Mouse (Mus musculus): Measurements from ENCODE around the gene Myo15b. TPM values are rescaled to one million over a fixed set of nuclear protein-coding genes. Genes with fewer than 3 reads are reported as not detected.

Myo15b gene
- total and polyA plus RNA-seq, 3 experiments: 0.05 to 0.29 TPM; not detected in 1

- Histone ChIP-seq H3K4me1 (ENCODE audit: control insufficient read depth, insufficient read depth, low read length) (peaks cover 12% of the 10 kb centered on the region), H3K9ac (ENCODE audit: low read depth, low read length) (no peak overlapping the region), H3K27ac (peak overlapping the region; percentile 88; the same call in 1 of the 2 replicates), H3K27me3 (ENCODE audit: control insufficient read depth, insufficient read depth, low read length) (no peaks in the 10 kb centered on the region), H3K79me2 (replicated peaks; ENCODE audit: control insufficient read depth, insufficient read depth, low read length) (no peaks in the 10 kb centered on the region), H3K36me3 (ENCODE audit: control insufficient read depth, insufficient read depth, low read length) (no peaks in the 10 kb centered on the region), H3K4me3 (no peak overlapping the region)
- intact Hi-C loops (cut with DNase I): loop anchor here (2.0 kb wide), 1 partner anchor 22 kb away; no protein-coding TSS in a partner anchor
- WGBS: 18% methylated on average over 4 of the region's 4 CpGs
- peak; percentile 33 to 39 for DNase-seq
- peak; percentile 74 for TF ChIP-seq CTCF (IDR thresholded peaks at IDR 0.05)
- TF ChIP-seq POLR2A (IDR thresholded peaks at IDR 0.05; ENCODE audit: insufficient read depth, low read depth, low read length): no peak
- no peak for TF ChIP-seq EP300 (IDR thresholded peaks at IDR 0.05; ENCODE audit: insufficient read depth, low read depth, low read length)
These were observed 40.7 kb downstream of the Myo15b start for GRCm38 (mm10) chr11:115898886-115899285.

DNA sequence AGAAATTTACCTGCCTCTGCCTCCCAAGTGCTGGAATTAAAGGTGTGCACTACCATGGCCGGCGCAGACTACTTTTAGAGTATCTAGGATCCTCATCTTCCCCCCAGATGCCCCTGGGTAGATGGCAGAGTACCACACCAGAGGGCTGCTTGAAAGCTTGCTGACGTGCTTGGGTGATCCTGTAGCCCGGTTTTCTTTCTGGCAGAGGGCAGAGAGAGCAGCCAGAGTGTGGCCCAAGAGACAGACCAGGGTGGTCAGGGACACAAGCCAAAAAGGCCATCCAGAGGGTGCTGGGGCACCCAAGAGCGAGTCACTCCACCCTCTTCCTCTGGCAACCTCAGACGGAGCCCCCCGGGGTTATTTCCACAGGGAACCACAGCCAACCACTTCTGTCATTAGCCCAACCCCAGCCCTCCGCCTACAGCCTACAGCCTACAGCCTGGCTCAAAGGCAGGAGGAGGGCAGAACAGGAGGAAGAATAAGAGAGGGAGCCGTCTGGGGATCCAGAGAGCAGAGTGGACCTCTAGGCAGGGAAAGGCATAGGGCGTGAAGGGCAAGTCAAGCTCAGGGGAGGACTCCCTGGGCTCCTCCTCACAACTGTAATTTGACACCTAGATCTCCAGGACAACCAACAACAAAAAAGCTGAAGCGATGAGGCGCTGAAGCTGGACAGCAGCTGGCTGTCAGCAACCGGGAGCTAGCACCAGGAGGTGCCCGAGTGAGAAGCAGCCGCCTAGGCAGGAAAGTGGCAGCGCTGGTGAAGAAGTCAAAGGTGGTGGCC, 41.5 kb downstream of the Myo15b start, which contains the start of gene Smim5:
TSS of gene Smim5 (plus strand) at position 481 of the 781 bp plus-strand sequence.
- Histone ChIP-seq H3K27me3 (ENCODE audit: control insufficient read depth, insufficient read depth, low read length) (no peaks in the 10 kb centered on the region), H3K27ac (peak within 1 kb of the TSS; percentile 88), H3K4me1 (ENCODE audit: control insufficient read depth, insufficient read depth, low read length) (peaks cover 15% of the 10 kb centered on the region), H3K36me3 (ENCODE audit: control insufficient read depth, insufficient read depth, low read length) (no peaks in the 10 kb centered on the region; the same call in 1 of the 2 replicates), H3K79me2 (replicated peaks; ENCODE audit: control insufficient read depth, insufficient read depth, low read length) (no peaks in the 10 kb centered on the region), H3K9ac (ENCODE audit: low read depth, low read length) (peak within 1 kb of the TSS; percentile 65), H3K4me3 (peak within 1 kb of the TSS; percentile 48)
- 29% methylated on average over 16 of the region's 16 CpGs for WGBS
- DNase-seq: peak; percentile 62 to 80
- TF ChIP-seq POLR2A (IDR thresholded peaks at IDR 0.05; ENCODE audit: insufficient read depth, low read depth, low read length) (peak; percentile 92), CTCF (IDR thresholded peaks at IDR 0.05) (peak; percentile 34), EP300 (IDR thresholded peaks at IDR 0.05; ENCODE audit: insufficient read depth, low read depth, low read length) (0 out of 2 replicates have a peak, but pooled peaks have one; percentile 71)
- intact Hi-C loops (cut with DNase I): loop anchor here (2.0 kb wide), 1 partner anchor 21 kb away; no protein-coding TSS in a partner anchor

GRCm38 (mm10) chr11:115900561-115901337, 42.5 kb downstream of the Myo15b start:
- no peaks in the 10 kb centered on the region; the same call in 1 of the 2 replicates for H3K36me3 ChIP-seq (ENCODE audit: control insufficient read depth, insufficient read depth, low read length)
- peak; percentile 36 to 37 for DNase-seq
- WGBS: 45% methylated on average over 8 of the region's 8 CpGs
- H3K27me3 ChIP-seq (ENCODE audit: control insufficient read depth, insufficient read depth, low read length): no peaks in the 10 kb centered on the region
- peak overlapping the region; percentile 65 for H3K9ac ChIP-seq (ENCODE audit: low read depth, low read length)
- H3K79me2 ChIP-seq (replicated peaks; ENCODE audit: control insufficient read depth, insufficient read depth, low read length): no peaks in the 10 kb centered on the region
- peak overlapping the region; percentile 88 for H3K27ac ChIP-seq
- H3K4me3 ChIP-seq: peak overlapping the region; percentile 48
- intact Hi-C loops (cut with DNase I): no loop called here
- peaks cover 15% of the 10 kb centered on the region for H3K4me1 ChIP-seq (ENCODE audit: control insufficient read depth, insufficient read depth, low read length)
- TF ChIP-seq POLR2A (IDR thresholded peaks at IDR 0.05; ENCODE audit: insufficient read depth, low read depth, low read length) (no peak; the same call in 1 of the 2 replicates), EP300 (IDR thresholded peaks at IDR 0.05; ENCODE audit: insufficient read depth, low read depth, low read length) (no peak), CTCF (IDR thresholded peaks at IDR 0.05) (no peak)

DNA sequence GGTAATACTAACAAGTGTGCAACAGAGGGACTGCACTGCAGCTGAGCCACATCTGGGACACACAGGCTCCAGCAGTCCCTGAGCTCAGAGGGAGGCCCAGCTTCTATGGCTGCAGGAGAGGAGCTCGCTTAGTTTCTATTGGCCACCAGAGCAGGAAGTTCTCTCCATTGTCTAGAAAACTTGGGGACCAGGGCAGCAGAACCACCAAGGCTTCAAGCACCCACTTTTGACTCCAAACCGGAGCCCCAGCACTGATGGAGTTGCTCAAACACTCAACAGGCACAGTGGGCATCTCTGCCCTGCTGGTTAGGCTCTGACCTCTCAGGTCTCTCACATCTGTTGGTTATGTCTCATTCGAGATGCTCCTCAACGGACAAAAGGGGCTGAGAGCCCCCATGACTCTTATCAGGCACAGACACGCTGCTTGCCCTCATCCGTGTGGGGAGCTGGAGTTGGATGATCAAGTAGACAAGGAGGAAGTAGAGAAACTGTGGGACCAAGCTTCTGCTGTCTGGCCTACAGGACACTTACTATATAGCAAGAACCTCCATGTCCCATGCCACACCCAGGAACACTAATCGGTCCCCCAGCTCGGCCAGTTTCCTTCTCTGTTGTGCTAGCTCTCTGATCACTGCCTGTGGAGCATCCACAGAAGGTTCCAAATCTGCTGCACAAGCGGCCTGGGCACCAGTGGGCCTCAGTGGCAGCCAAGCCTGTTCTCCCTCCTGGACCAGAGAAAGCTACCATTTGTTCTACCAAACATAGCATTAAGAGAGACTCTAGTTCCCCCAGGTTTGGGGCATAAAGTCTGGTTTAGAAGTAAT, 43.3 kb downstream of the Myo15b start:
- no peaks in the 10 kb centered on the region for H3K27me3 ChIP-seq (ENCODE audit: control insufficient read depth, insufficient read depth, low read length)
- peak overlapping the region; percentile 48 for H3K4me3 ChIP-seq
- no peaks in the 10 kb centered on the region for H3K79me2 ChIP-seq (replicated peaks; ENCODE audit: control insufficient read depth, insufficient read depth, low read length)
- no peak for DNase-seq
- 59% methylated on average over 9 of the region's 9 CpGs for WGBS
- peaks cover 15% of the 10 kb centered on the region for H3K4me1 ChIP-seq (ENCODE audit: control insufficient read depth, insufficient read depth, low read length)
- intact Hi-C loops (cut with DNase I): no loop called here
- TF ChIP-seq POLR2A (IDR thresholded peaks at IDR 0.05; ENCODE audit: insufficient read depth, low read depth, low read length): no peak; the same call in 1 of the 2 replicates
- TF ChIP-seq EP300 (IDR thresholded peaks at IDR 0.05; ENCODE audit: insufficient read depth, low read depth, low read length): no peak
- no peak for TF ChIP-seq CTCF (IDR thresholded peaks at IDR 0.05)
- no peaks in the 10 kb centered on the region; the same call in 1 of the 2 replicates for H3K36me3 ChIP-seq (ENCODE audit: control insufficient read depth, insufficient read depth, low read length)
- H3K9ac ChIP-seq (ENCODE audit: low read depth, low read length): peak overlapping the region; percentile 39
- H3K27ac ChIP-seq: peak overlapping the region; percentile 88

- intact Hi-C loops (cut with DNase I): no loop called here
- Histone ChIP-seq H3K27ac (peak overlapping the region; percentile 88), H3K36me3 (ENCODE audit: control insufficient read depth, insufficient read depth, low read length) (no peaks in the 10 kb centered on the region; the same call in 1 of the 2 replicates), H3K79me2 (replicated peaks; ENCODE audit: control insufficient read depth, insufficient read depth, low read length) (no peaks in the 10 kb centered on the region), H3K27me3 (ENCODE audit: control insufficient read depth, insufficient read depth, low read length) (no peaks in the 10 kb centered on the region), H3K4me3 (peak overlapping the region; percentile 4; the same call in 1 of the 2 replicates), H3K9ac (ENCODE audit: low read depth, low read length) (peak overlapping the region; percentile 39; the same call in 1 of the 2 replicates), H3K4me1 (ENCODE audit: control insufficient read depth, insufficient read depth, low read length) (peaks cover 19% of the 10 kb centered on the region)
- 45% methylated on average over 5 of the region's 5 CpGs for WGBS
- peak in 1 of 2 experiments; percentile 66 for DNase-seq
- peak; percentile 46; the same call in 1 of the 2 replicates for TF ChIP-seq EP300 (IDR thresholded peaks at IDR 0.05; ENCODE audit: insufficient read depth, low read depth, low read length)
- peak; percentile 50; the same call in 1 of the 2 replicates for TF ChIP-seq POLR2A (IDR thresholded peaks at IDR 0.05; ENCODE audit: insufficient read depth, low read depth, low read length)
- TF ChIP-seq CTCF (IDR thresholded peaks at IDR 0.05): no peak
These were observed 44.0 kb downstream of the Myo15b start for GRCm38 (mm10) chr11:115902177-115902576.
